Mouse (Mus musculus): ENCODE measurements around the gene Armc10.

DNA sequence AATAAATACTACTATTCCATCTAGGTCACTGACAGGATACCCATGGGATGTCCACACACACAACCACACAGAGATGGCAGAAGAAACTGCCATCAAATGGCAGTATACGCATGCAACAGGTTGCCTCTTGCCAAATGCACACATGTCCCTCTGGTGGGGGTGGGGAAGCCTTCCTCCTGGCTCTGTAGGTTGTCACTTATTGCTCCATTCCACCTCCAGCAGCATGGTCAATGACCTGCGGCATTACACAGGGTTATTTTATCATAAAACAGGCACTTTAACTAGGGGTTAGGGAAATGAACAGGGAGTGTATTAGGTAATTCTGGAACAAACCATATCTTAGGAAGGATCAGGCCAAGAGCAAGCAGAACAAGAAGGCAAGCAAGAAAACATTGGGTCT is 23.7 kb downstream of the Armc10 start:
- TF ChIP-seq POLR2A (IDR thresholded peaks at IDR 0.05; ENCODE audit: borderline replicate concordance, extremely low read depth, insufficient read depth, insufficient read length, poor library complexity, severe bottlenecking) (no peak), CTCF (IDR thresholded peaks at IDR 0.05; ENCODE audit: borderline replicate concordance, extremely low read depth, insufficient read depth, insufficient read length) (no peak)
